Mouse (Mus musculus): ENCODE measurements around the gene Ccsap. TPM values are rescaled to one million over a fixed set of nuclear protein-coding genes. Genes with fewer than 3 reads are reported as not detected.
A peak's percentile ranks its signal among the peaks of the same experiment; 100 is the strongest.
"Not testable (repeated sequence)": the region's sequence is repeated elsewhere in the genome, so short reads cannot be mapped to it uniquely, and the experiment has no call there.

Gene Ccsap
- total RNA-seq, 2 experiments from 2014 or later, result 3.5 to 4.8 TPM

DNA sequence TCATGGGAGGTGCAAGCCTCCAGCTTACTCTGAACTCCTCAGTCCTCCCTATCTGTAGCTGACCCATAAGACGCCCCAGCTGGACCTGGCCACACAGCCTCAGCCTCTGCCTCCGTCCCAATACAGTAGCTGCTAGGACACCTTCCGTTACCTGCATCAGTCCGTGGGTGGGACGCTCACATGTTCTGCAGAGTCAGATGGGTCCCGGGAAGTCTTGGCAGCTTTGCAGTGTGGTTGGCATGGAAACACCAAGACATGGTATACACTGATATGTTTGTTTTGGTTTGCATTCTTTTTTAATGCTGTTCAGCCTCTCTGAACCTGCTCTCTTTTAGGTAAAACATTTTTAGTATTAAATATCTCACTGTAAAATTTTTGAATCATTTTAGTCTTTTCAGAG, 23.7 kb downstream of the Ccsap start:
- DNase-seq, result no peak

DNA sequence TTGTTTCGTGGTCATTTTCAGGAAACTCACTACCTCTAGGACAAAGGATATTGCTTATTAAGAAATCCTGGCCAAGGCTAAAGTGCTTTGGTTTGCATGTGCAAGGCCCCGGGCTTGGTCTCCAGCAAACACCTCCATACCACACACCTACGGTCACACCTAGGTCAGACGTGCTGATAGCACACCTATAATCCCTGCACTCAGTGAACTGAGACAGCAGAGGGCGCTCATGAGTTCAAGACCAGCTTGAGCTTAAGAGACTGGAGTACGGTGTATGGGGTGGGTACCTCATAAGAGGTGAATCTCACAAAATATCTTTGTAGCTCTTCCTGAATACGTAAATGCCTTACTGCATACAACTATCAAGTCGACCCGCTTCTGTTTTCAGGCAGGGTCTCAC, 24.6 kb downstream of the Ccsap start:
- DNase-seq, result peak; percentile 73

DNA sequence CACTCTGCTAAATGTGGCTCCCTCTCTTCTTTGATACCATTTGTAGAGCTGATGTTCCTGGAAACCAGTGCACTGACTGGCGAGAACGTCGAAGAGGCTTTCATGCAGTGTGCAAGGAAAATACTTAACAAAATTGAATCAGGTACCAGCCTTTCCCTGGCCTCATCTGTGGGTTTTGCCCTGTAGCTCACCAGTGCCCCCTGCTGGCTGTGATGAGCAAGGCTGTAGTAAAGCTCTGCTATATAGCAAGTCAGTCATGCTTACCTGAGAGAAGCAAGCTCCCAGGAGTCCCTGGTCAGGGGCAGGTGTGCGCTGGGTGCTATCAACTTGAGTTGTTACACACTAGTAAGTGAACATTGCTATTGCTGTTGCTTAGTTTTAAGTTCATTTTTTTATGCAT, 27.3 kb downstream of the Ccsap start:
- DNase-seq, result peak; percentile 82

DNA sequence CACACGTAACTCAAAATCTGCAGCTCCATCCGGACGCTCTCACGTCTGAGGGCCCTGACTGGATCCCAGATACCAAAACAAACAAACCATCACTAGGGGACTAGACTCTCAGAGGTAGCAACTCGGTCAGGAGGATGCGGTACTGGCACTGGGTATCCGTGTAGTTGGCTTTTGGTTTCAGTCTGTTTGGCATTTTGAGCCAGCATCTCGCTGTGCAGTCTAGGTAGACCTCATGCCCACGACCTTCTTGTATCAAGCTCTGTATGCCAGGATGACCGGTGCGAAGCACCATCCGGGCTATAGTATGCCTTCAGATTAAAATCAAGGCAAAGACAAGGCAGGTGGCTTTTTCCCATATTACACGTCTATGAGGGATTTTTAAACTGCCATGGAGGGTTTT, 32.5 kb downstream of the Ccsap start:
- no peak for DNase-seq

DNA sequence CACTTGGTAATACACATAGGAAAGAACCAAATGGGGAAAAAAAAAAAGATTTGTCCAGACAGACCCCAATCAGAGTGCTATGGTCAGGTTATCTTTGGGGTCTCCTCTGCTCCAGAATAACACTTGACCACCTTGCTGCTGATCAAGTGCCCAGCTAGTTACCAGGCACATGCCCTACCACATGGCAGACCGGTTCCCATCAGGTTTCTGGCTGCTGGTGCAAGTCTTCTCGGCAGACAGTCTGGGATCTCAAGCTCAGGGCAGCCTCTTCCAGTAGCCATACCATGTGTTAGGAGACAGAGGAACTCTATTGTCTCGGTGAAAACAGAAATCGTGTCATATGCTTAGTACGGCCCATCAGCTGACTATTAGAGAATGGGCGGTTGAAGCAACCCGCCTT, 33.3 kb downstream of the Ccsap start:
- DNase-seq, result no peak

DNA sequence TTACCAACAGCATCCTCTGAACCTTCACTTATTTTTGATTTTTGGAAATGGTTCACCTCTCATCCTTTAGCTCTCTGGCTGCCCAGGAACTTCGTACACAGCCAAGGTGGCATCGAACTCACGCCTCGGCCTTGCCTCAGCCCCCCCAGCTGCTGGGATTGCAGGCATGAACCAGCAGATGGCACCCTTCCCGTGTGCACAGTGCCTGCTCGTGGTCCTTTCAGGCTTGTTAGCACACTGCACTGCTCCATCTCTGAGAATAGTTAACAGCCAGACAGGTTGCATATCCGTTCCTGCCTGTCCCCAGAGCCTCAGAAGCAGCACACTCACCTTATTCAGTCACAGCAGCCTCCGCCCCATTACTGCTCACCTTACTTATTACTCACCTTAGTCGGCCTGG, 34.0 kb downstream of the Ccsap start:
- DNase-seq, result no peak

DNA sequence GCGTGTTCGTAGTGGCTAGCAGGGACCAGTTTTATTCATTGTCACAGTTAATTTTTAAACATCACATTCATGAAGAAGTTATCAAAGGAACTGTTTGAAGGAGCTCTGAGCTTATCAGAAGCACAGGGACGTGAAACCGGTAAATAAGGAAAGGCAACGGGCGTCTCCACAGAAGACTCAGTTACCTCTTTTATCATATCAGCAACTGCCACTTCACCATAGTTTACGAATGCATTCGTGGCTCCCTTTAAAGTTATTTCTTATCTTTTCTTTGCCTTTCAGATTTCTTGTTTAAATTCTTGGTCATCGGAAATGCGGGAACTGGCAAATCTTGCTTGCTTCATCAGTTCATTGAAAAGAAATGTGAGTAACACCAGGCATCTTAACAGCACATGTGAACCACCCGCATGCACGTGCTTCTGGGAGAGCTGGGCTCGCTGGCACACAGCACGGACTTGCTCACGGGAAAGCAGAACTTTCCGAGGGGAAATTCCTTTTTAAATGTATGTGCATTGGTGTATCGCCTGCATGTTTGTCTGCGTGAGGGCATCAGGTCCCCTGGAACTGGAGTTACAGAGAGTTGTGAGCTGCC, 36.4 kb downstream of the Ccsap start:
- DNase-seq, result no peak

DNA sequence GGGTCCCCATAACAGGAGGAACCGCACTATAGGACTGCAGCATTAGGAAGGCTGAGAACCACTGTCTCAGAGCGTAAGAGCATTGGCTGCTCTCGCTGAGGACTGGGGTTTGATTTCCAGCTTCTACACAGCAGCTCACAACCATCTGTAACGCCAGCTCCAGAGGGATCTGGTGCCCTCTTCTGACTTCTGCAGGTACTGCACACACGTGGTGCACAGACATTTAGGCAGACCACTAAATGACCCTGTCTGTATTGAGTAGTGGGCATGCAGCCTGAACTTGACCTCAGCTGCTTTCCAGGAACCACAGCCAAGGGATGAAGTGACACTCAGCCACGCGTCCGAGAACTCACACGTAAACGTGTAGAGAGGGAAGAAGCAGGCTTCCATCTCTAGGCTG, 36.9 kb downstream of the Ccsap start:
- DNase-seq, result no peak

DNA sequence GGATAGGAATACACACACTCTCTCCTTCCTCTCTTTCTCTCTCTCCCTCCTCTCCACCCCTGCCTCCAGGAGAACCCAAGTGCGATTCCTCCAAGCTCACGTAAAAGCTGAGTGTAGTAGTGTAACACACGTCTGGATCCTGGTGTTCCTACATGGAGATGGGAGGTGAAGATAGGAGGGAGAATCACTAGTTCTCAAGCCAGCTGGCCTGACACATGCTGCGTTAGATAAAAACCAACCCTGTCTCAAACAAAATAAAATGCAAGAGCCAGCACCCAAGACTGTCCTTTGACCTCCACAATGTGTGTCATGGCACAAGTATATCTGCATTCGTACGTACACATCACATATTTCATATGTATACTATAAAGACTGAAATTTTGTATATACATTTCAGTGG, 39.2 kb downstream of the Ccsap start:
- DNase-seq, result no peak

DNA sequence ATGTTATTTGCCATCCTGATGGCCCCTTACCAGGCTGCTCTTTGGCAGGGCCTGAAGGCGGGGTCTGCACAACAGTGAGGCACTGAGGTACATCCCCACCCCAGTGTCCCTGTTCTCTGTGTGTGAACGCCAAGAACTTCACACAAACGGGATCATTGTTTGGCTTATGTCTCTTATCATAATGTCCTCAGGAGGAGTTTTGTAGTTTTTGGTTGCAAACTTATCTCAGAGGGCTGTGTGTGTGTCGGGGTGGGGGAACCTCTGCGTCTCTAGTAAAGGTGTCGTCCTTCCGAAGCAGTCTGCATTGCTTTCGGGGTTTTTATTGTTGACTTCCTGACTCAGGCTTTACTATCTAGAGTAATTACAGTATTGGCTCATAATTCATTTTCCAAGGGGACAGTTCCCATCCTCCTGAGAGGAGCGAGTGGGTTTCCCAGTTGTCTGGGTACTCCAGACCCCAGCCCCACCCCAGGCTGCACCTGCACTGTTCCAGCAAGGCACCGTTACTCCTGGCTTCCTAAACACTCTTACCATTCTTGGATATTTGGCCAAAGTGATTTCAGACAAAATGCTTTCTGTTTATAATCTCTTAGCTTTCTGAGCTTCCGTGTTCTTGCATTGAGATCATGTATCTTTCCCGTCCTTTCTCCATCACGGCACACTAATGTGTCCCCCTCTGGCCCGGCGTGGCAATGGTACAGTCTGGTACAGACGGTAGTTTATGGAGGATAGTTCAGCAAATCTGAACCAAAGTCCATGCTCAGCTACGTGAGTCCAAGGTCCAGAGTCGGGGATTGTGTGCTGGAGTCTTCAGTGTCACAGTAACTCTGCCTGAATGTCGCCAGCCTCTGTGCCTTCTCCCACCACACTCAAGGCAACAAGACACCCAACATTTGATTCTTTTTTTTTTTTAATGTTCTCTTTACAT, 40.1 kb downstream of the Ccsap start:
- DNase-seq, result no peak

DNA sequence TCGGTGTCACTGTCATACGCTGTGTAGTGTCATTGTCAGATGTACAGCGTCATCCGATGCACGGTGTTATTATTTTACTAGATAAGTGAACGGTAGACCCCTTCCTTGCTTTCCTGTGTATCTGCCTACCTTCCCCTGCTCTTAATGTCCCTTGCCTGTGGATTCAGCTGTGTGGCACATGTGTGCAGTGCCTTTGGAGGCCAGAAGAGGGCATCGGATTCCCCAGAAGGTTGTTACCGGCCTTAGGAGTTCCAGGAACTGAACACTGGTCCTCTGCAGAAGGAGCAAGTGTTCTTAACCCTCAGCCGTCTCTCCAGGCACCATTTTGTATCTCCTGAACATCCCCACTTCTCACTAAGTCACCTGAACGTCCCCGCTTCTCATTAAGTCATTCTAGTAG, 42.3 kb downstream of the Ccsap start:
- no peak for DNase-seq

DNA sequence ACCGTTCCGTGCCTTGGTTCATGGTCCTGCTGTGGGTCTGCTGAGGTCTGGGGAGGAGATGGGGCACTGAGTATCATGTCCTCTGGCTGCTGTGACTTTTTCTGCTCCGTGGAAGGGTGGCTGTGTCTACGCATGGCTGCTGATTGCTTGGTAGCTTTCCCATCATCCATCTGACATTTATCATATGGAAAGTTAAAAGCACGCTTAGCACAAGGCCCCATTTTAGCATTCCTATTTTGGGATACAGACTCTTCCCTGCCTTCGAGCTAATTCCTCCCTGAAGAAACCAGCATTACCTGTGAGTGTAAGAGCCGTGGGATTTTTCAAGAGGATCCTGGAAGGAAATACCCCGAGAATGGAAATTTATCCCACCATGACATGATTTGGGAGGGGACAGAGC, 43.1 kb downstream of the Ccsap start:
- no peak for DNase-seq

DNA sequence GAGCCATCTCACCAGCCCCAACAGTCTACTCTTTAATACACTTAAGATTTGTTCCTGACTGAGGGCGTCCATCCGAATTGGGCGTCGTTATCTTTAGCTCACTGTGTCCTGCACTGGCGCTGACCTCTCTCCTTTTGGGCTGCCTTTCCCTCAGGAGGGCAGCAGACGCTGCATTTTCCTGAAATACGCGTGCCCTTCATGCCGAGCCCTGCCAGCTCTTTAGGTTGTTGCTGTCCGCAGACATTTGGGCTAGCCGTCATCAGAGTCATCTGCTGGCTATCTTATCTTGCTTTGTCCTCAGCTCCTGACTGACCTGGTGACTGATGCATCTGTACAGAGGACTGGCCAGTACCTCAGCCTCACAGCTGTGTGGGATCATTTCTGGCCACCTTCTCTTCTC, 44.7 kb downstream of the Ccsap start:
- no peak for DNase-seq

DNA sequence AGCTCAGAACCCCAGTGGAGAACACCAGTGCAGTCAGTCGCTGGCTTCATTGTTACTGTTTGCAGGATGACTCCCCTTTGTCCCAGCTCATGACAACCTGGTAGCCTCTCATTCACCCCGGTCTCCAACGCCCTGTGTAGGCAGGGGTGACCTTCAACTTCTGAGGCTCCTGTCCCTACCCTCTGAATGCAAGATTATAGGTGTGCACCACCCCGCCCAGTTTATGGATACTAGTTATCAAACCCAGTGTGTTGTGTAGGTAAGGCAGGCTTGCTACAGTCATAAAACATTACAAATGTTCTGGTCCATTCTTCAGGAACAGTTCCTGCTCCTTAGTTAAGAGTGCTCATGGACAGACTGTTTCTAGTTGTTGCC, 46.1 kb downstream of the Ccsap start:
- no peak for DNase-seq

DNA sequence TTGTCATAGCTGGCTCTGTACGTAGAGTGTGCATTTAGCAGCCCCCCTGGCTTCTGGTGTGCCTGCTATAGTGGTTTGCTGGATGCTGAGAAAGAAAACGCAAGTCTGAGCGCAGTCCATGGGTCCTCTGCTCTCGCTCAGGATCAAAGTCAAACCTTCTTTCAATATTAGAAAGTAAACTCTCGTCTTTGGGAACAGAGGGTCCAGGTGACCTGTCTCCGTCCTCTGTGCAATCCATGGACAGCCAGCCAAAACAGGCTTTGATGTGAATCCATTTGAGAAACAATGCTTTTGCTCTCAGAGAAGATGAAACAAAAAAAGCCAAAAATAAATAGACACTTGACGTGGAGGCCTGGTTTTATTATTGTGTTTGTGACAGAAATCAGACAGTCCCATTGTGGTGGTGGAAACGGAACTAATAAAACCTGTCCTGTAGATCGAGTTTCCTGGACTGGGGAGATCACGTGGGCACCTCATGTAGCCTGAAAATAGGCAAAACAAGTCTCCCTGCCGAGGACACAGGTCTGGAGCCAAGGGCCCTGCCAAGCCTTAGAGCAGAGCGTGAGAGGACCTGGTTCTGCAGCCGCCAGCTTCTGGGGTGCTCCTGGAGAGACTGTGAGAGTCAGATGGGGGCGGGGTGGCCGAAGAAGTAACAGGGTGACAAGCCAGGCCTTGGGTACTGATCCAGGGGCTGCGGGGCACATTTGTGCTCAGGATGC, 46.7 kb downstream of the Ccsap start:
- peak; percentile 27 for DNase-seq

DNA sequence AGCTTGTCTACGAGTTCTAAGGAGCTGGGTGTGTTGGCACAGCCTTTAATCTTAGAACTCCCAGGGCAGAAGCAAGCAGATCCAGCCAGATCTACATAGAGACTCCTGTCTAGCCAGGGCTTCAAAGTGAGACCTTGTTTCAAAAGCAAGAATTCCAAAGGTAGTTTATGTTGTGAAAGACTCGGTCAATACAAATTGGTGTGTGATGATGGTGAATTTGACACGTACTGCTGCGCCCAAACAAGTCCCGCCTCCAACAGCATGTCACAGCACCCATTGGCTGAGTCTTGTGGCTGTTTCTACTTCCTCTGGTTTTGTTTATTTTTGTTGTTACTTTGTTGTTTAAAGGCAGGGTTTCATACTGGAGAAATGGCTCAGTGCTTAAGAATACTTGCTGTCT, 47.8 kb downstream of the Ccsap start:
- no peak for DNase-seq

DNA sequence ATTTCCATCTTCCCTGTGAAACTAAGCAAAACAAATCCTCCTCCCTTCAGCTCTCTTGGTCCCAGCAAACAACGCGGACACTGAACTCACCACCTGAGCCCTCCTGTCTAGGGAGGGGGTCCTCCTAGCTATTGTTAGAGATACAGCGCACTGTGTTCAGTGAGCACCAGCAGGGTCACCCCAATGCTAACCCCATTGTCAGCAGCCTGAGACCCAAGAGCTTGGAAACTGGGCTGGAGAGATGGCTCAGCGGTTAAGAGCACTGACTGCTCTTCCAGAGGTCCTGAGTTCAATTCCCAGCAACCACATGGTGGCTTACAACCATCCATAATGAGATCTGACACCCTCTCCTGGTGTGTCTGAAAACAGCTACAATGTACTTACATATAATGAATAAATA, 50.7 kb downstream of the Ccsap start:
- DNase-seq, result not testable (repeated sequence)

DNA sequence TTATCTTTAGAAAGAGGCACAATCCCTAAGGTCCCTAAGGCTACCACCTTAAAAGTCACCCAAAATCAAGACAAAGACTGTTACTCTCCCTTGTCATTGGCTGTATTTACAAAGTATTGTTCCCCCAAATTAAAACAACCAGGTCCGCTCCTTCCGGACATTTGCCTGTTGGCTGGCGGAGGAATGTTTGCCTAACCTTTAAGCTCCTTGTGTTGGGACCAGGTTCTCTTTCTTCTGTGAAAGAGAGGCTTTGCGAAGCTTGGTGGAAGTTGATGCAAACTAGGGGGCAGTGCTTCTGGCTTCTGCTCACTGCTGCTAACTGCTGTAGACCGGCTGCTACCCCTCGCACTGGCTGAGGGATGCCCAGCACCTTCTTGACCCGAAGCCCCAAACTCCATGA, 51.3 kb downstream of the Ccsap start:
- no peak for DNase-seq

DNA sequence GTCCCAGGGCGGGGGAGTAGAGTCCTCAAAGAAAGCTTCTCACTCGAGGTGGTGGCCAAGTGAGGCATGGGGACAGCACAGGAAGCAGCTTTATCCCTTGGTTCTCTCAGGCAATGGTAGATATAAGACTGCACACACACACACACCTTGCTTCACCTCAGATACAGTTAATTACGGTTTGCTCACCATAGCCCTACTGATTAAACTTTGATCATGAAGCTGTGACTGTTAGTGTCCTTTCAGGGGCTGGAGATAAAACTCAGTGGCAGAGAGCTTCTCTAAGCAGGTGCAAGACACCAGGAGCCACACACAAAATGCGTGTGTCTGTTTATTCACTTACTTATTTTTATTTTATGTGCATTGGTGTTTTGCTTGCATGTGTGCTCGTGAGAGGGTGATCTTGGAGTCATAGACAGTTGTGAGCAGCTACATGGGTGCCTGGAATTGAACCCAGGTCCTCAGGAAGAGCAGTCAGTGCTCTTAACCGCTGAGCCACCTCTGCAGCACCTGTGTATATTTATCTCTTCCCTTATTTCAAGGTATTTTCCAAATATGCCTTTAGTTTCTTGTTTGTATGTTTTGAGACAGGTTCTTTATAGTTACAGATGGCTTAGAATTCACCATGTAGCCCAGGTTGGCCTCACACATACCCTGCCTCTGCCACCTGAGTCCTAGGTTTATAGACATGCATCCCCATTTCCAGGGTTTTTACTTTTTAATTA, 52.0 kb downstream of the Ccsap start:
- no peak for DNase-seq

DNA sequence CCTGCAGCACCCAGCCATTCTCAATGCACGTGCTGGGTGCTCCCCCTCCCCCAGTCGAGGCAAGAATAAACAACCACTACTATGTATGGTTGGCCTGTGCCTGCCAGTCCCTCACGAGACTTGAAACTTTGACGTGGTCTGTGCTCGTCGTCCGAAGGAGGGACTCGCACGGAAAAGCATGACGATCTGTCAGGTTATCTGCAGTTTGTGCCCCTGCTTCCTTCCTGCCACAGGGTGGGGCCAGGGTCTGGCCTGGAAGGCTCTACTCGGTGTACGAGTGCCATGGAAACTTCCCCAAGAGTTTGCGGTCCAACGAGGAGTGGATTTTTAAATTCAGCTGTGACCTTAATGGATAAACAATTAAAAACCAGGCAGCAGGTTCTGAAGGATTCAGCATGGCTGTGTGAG, 53.0 kb downstream of the Ccsap start:
- no peak for DNase-seq

DNA sequence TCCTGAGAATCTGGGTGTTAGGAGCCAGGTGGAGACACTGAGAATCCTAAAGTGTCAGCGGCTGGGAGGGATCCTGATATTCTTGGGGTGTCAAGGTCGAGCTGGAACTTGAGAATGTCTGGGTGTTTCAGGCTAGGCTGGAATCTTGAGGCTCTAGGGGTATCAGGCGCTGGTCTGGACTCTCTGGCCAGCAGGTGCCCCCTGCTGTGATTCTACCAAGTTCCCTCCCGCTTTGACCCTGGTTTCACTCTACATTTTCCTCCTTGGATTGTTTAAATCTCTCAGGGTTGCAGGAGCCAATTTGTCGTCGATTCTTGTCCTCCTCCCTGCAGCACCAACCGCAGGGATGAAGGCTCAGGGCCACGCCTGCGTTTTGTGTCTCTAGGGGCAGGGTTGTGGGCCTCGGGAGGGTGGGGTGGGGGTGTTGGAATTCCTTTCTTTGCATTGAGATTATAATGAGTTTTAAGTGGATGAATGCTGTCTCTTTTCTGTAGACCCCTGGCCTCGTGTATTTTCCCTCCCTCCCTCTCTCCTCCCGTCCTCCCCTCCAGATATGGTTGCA, 53.6 kb downstream of the Ccsap start:
- no peak for DNase-seq

DNA sequence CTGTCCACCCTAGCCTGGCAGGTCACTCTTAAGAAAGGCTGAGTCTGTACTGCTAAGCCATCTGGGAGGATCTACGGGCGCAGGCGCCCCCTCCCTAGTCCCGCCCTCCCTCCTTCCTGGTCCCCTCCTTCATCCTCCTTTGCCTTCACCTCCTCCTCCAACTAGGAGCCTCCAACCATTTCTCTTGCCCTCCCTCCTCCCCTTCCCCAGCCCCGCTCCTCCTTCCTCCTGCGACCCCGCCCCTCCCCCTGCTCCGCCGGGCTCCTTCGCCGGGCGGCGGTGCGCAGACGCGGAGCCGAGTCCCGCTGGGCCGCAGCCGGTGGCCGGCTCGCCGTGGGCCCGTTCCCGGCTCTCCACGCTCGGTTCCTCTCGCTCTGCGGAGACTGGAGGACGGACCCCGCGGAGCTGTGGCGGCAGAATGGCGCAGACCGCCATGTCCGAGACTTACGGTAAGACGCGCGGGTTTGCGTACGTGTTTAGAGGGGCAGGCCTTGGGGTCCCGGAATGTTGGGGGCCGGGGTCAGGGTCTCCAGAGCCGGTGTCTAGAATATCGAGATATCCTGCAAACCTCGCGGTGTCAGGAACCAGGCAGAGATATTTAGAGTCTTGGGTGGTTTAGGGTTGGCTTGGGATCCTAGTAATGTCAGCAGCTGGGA, 54.2 kb downstream of the Ccsap start, which contains the start of gene Rab4a:
TSS of gene Rab4a (plus strand) at position 268 of the 656 bp plus-strand sequence.
- peak; percentile 92 for DNase-seq
